Mouse (Mus musculus) kidney, adult 2 months (tissue): ENCODE measurements around the gene Pole3. TPM values are rescaled to one million over a fixed set of nuclear protein-coding genes. Genes with fewer than 3 reads are reported as not detected.

Experiments used
- DNase-seq: peaks from one replicate; pipeline ENCODE4 v3.0.0; 2021
- H3K27ac ChIP-seq: fragments of 200-500 bp; 2 replicates; pipeline ENCODE4 v1.5.1; 2012; ENCODE audit warnings: low read depth, low read length, control low read depth, inconsistent platforms; ENCODE audit not compliant: insufficient read depth
- H3K27me3 ChIP-seq: fragments of 200-500 bp; replicated peaks from 2 replicates; pipeline ENCODE4 v1.6.1; 2012; ENCODE audit warnings: mild to moderate bottlenecking, moderate library complexity, low read length, inconsistent platforms; ENCODE audit not compliant: control insufficient read depth, insufficient read depth
- H3K36me3 ChIP-seq: fragments of 200-500 bp; 2 replicates; pipeline ENCODE4 v1.6.1; 2012; ENCODE audit warnings: mild to moderate bottlenecking, moderate library complexity, low read length, inconsistent platforms; ENCODE audit not compliant: control insufficient read depth, insufficient read depth
- H3K4me1 ChIP-seq: fragments of 200-500 bp; 2 replicates; pipeline ENCODE4 v1.6.1; 2011; ENCODE audit warnings: low read length; ENCODE audit not compliant: control insufficient read depth, insufficient read depth
- H3K4me3 ChIP-seq: fragments of 200-500 bp; 2 replicates; pipeline ENCODE4 v1.5.1; 2011; ENCODE audit warnings: mild to moderate bottlenecking, low read depth, low read length, control low read depth; ENCODE audit not compliant: insufficient read depth
- CTCF ChIP-seq: fragments of 200-500 bp; conservative IDR thresholded peaks from 2 replicates; pipeline ENCODE4 v1.5.1; 2011; ENCODE audit warnings: low read depth, mild to moderate bottlenecking, control low read depth, low read length, moderate library complexity, mixed read lengths; ENCODE audit not compliant: insufficient read depth, insufficient read length
- POLR2A ChIP-seq: fragments of 200-500 bp; IDR thresholded peaks from one replicate; pipeline ENCODE4 v1.6.1; 2011; ENCODE audit warnings: low read depth, low read length, control low read depth
- WGBS: fragments of 180-500 bp; shearing (Covaris S2); methylation state at CpG from one replicate; pipeline ENCODE4 v1.1.7; 2018; 5-methylcytosine and 5-hydroxymethylcytosine counted together
- polyA plus RNA-seq: library from polyadenylated mRNA; depleted of rRNA; stranded (reverse); fragments of >200 nt; gene quantifications from 2 replicates; pipeline ENCODE4 v1.2.3, GENCODE M21; 2012

Gene Pole3
- polyA plus RNA-seq, 1 experiment, result 19.7 TPM

GRCm38 (mm10) chr4:62513998-62514506, 10.8 kb downstream of the Pole3 start:
- Histone ChIP-seq H3K27me3 (no peaks in the 10 kb centered on the region), H3K4me1 (peaks cover 40% of the 10 kb centered on the region), H3K27ac (no peak overlapping the region), H3K36me3 (peaks cover 2% of the 10 kb centered on the region; the same call in 1 of the 2 replicates), H3K4me3 (no peak overlapping the region)
- 67% methylated on average over 11 of the region's 11 CpGs for WGBS
- no peak for DNase-seq
- TF ChIP-seq CTCF, result no peak
- no peak for TF ChIP-seq POLR2A

DNA sequence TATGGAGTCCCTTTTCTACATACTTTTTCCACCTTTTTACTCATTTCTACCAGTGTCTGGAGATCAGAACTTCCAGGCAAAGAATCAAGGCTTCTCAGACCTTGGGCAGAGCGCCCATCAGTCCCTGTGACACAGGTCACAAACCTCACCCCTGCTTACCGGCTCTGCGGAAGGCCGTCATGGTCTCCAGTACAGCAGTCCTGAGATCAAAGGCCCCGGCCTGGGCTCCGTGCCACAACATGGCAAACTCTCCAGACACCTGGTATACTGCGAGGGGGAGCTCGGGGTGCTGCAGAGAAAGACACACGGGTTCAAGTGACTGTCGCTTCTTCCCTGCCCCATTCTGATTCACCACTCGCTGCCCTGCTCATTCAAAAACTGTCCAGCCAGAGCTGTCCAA, 14.9 kb downstream of the Pole3 start:
- peak; percentile 93 for DNase-seq
- 44% methylated on average over 11 of the region's 11 CpGs for WGBS
- H3K27ac ChIP-seq, result no peak overlapping the region

DNA sequence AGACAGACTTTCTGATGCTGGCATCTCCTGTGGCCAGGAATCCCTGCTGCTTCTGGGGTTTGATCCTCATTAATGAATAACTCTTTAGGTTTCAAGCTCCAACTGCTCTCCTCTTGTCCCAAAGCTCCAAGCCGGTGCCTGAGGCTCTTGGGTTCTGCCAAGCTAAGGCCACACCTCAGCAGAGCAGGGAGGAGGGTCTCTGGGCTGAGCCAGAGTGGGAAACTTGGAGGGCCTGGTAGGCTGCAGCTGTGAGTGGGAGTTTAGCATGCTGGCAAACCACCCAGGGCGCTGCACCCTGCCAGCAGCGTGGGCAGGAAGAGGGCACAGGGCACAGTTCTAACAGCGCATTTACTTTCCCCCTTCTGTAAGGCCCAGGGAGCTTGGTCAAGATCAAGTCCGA, 16.0 kb downstream of the Pole3 start:
- no peak overlapping the region for H3K4me3 ChIP-seq
- 37% methylated on average over 5 of the region's 5 CpGs for WGBS
- H3K27me3 ChIP-seq, result no peaks in the 10 kb centered on the region
- H3K4me1 ChIP-seq, result peaks cover 15% of the 10 kb centered on the region; the same call in 1 of the 2 replicates
- no peak for TF ChIP-seq CTCF
- TF ChIP-seq POLR2A, result no peak
- no peak overlapping the region for H3K27ac ChIP-seq
- peak; percentile 57 for DNase-seq
- H3K36me3 ChIP-seq, result peaks cover 2% of the 10 kb centered on the region; the same call in 1 of the 2 replicates

More for the DNA sequence above, 14.9 kb downstream of the Pole3 start:
- no peak overlapping the region for H3K4me3 ChIP-seq
- peaks cover 16% of the 10 kb centered on the region for H3K4me1 ChIP-seq
- peaks cover 2% of the 10 kb centered on the region; the same call in 1 of the 2 replicates for H3K36me3 ChIP-seq
- TF ChIP-seq CTCF, result no peak
- TF ChIP-seq POLR2A, result no peak
- no peaks in the 10 kb centered on the region for H3K27me3 ChIP-seq

- 32% methylated on average over 2 of the region's 2 CpGs for WGBS
- Histone ChIP-seq H3K27me3 (no peaks in the 10 kb centered on the region), H3K4me3 (no peak overlapping the region), H3K4me1 (peaks cover 31% of the 10 kb centered on the region), H3K27ac (no peak overlapping the region), H3K36me3 (peaks cover 2% of the 10 kb centered on the region; the same call in 1 of the 2 replicates)
- DNase-seq, result peak; percentile 69
- no peak for TF ChIP-seq POLR2A
- peak; percentile 65 for TF ChIP-seq CTCF
Measured at GRCm38 (mm10) chr4:62506798-62507197, 18.1 kb downstream of the Pole3 start.

DNA sequence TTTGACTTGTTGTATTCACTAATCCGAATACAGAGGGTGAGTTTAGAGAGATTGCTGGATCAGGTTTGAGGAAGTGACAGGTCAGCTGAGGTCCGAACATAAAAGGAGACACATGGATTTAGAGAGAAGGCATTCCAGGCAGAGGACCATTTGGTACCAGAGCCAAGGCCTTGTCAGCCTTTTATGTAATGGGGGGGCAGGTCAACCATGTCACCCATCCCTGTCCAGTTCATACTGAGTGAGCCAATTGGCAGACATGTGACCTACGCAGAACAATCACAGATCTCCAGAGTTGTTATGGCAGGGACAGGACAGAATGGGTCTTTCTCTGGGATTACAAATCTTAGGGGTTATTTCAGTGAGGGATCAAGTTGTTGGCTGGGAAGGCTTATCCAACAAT, 18.9 kb downstream of the Pole3 start:
- Histone ChIP-seq H3K36me3 (peaks cover 2% of the 10 kb centered on the region; the same call in 1 of the 2 replicates), H3K27ac (no peak overlapping the region), H3K4me1 (peaks cover 31% of the 10 kb centered on the region), H3K4me3 (no peak overlapping the region), H3K27me3 (no peaks in the 10 kb centered on the region)
- DNase-seq, result no peak
- TF ChIP-seq POLR2A, result no peak
- no peak for TF ChIP-seq CTCF
- 58% methylated on average over 3 of the region's 3 CpGs for WGBS

DNA sequence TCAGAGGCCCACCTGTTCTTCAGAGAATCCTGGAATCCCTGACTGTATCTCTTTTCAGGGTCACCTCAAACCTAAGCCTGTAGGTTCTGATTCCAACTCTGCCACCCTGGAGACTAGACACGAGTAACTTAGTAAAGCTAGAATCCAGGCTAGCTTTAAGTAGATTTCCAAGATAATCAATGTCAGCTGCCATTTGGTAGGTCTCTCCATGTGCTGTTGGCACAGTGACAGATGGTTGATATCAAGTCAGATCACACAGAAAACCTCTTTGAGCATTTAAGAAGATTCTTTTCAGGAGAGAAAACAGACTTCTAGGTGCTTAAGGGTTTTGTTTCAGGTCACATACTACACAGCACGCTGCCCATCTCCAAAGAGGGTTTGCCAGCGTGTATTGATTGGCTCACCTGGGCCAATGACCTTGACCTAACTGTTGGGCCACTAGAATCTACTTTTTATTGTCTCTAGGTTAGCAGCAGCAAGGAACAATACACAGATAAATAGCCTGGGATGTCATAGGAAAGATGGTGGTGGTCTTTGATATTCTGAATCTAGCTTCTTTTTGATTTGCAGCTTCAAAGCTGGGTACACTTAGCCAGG, 21.4 kb downstream of the Pole3 start, which contains the start of gene Hdhd3:
TSS of gene Hdhd3 (minus strand) at position 94 of the 597 bp plus-strand sequence.
- TF ChIP-seq POLR2A (no peak), CTCF (no peak)
- Histone ChIP-seq H3K27ac (peak within 1 kb of the TSS; percentile 92), H3K4me3 (peak within 1 kb of the TSS; percentile 62), H3K36me3 (no peaks in the 10 kb centered on the region), H3K27me3 (no peaks in the 10 kb centered on the region), H3K4me1 (peaks cover 21% of the 10 kb centered on the region)
- no peak for DNase-seq
- 73% methylated on average over 3 of the region's 3 CpGs for WGBS

- Histone ChIP-seq H3K36me3 (no peaks in the 10 kb centered on the region), H3K27ac (peak overlapping the region; percentile 92), H3K27me3 (no peaks in the 10 kb centered on the region), H3K4me3 (no peak overlapping the region), H3K4me1 (peaks cover 16% of the 10 kb centered on the region)
- WGBS, result 38% methylated on average over 7 of the region's 7 CpGs
- DNase-seq, result peak; percentile 80
- TF ChIP-seq POLR2A (no peak), CTCF (no peak)
Measured at GRCm38 (mm10) chr4:62502969-62503368, 21.9 kb downstream of the Pole3 start.
